Mouse (Mus musculus) stomach, postnatal 0 days (tissue): ENCODE data around the gene Sumf1.

Experiments
- CTCF ChIP-seq: IDR thresholded peaks from 2 replicates; pipeline ENCODE4 v1.5.1; 2016; ENCODE audit warnings: antibody characterized with exemption, low read depth, mild to moderate bottlenecking, moderate library complexity
- EP300 ChIP-seq: optimal IDR thresholded peaks from 2 replicates; pipeline ENCODE3; 2016; ENCODE audit warnings: antibody characterized with exemption

DNA sequence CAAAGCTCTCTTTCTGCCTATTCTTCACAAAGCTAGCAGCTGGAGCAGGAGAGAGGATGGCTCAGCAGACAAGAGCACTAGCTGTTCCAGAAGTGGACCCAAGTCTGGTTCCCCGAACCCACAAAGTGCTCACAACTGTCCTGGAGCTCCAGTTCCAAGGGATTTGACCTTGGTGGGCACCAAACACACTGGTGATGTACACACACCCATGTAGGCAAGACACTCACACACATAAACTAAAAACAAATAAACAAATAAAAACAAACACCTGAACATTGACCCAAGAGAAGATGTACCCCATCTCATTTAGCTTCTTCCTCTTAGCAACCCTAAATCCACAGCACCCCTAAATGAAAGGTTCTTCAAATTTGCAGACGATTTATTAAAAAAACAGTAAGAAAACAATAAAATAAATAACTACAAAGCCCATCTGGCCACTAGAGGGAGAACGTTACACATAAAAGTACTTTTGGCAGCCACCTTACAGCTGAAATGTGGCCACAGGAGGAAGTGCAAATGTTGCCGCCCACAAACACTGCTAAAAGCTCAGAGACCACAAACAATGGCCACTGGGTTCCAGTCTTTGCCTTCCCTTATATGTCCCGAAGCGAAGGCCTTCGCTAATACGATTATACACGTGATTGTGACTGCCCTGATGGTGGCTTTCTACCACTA is 87.1 kb downstream of the Sumf1 start:
- peak; percentile 88 for TF ChIP-seq CTCF
- TF ChIP-seq EP300 = no peak
